Mouse (Mus musculus) lung, embryonic 16.5 days (tissue): ENCODE results near the gene Grik3. TPM values are rescaled to one million over a fixed set of nuclear protein-coding genes. Genes with fewer than 3 reads are reported as not detected.

Experiments
- ATAC-seq: fragments of 200-750 bp; cut with Nextera tagmentation; 2 replicates; pipeline ENCODE4 v1.8.0; 2017; ENCODE audit warnings: low read depth, mild to moderate bottlenecking, moderate library complexity
- H3K27ac ChIP-seq: fragments of 300-500 bp; sonication (generic); 2 replicates; pipeline ENCODE4 v1.5.1; 2014; ENCODE audit warnings: mild to moderate bottlenecking, control low read depth, low read length
- H3K27me3 ChIP-seq: fragments of 300-500 bp; sonication (generic); 2 replicates; pipeline ENCODE4 v1.6.1; 2014; ENCODE audit warnings: low read depth, low read length, mixed read lengths; ENCODE audit not compliant: control insufficient read depth, insufficient read depth
- H3K36me3 ChIP-seq: fragments of 300-500 bp; sonication (generic); 2 replicates; pipeline ENCODE4 v1.6.1; 2014; ENCODE audit warnings: low read length; ENCODE audit not compliant: control insufficient read depth, insufficient read depth
- H3K4me1 ChIP-seq: fragments of 300-500 bp; sonication (generic); replicated peaks from 2 replicates; pipeline ENCODE4 v1.6.1; 2014; ENCODE audit warnings: low read length, mixed read lengths; ENCODE audit not compliant: control insufficient read depth, insufficient read depth
- H3K4me2 ChIP-seq: fragments of 300-500 bp; sonication (generic); 2 replicates; pipeline ENCODE4 v1.6.1; 2014; ENCODE audit warnings: low read depth, low read length, control low read depth
- H3K4me3 ChIP-seq: fragments of 300-500 bp; sonication (generic); 2 replicates; pipeline ENCODE4 v1.5.1; 2014; ENCODE audit warnings: mild to moderate bottlenecking, low read length, control low read depth
- H3K9ac ChIP-seq: fragments of 300-500 bp; sonication (generic); 2 replicates; pipeline ENCODE4 v1.6.1; 2014; ENCODE audit warnings: low read length, control low read depth
- H3K9me3 ChIP-seq: fragments of 300-500 bp; sonication (generic); 2 replicates; pipeline ENCODE4 v1.6.1; 2016; ENCODE audit warnings: low read length; ENCODE audit not compliant: control insufficient read depth
- WGBS: fragments of 180-500 bp; shearing (Covaris S2); extraction: QIAGEN DNeasy Blood & Tissue Kit; methylation state at CpG from one replicate; pipeline ENCODE4 v1.1.7; 2014; 5-methylcytosine and 5-hydroxymethylcytosine counted together
- polyA plus RNA-seq: library from polyadenylated mRNA; unstranded; fragments of >200 nt; fragmentation: Nextera tagmentation; extraction: Ambion mirVana; gene quantifications from 2 replicates; pipeline ENCODE4 v1.2.1, GENCODE M21; 2015

Grik3 gene
- polyA plus RNA-seq, 1 experiment from 2014 or later: not detected

GRCm38 (mm10) chr4:125590241-125590919, 99.9 kb downstream of the Grik3 start:
- 4% methylated on average over 14 of the region's 14 CpGs for WGBS
- no peak overlapping the region for H3K4me3 ChIP-seq
- H3K4me2 ChIP-seq: no peak overlapping the region
- H3K36me3 ChIP-seq: no peaks in the 10 kb centered on the region
- H3K27ac ChIP-seq: no peak overlapping the region
- no peak overlapping the region for H3K9ac ChIP-seq
- peaks cover 3% of the 10 kb centered on the region for H3K27me3 ChIP-seq
- no peaks in the 10 kb centered on the region for H3K4me1 ChIP-seq
- peak; percentile 47 for ATAC-seq
- H3K9me3 ChIP-seq: no peaks in the 10 kb centered on the region

GRCm38 (mm10) chr4:125592663-125593062, 102.2 kb downstream of the Grik3 start:
- Histone ChIP-seq H3K9me3 (no peaks in the 10 kb centered on the region), H3K9ac (no peak overlapping the region), H3K36me3 (no peaks in the 10 kb centered on the region), H3K4me1 (no peaks in the 10 kb centered on the region), H3K4me2 (no peak overlapping the region), H3K27me3 (peaks cover 3% of the 10 kb centered on the region), H3K27ac (no peak overlapping the region), H3K4me3 (no peak overlapping the region)
- no peak for ATAC-seq
- 14% methylated on average over 4 of the region's 4 CpGs for WGBS

- H3K9ac ChIP-seq: no peak overlapping the region
- H3K36me3 ChIP-seq: no peaks in the 10 kb centered on the region
- ATAC-seq: no peak
- no peak overlapping the region for H3K4me3 ChIP-seq
- H3K27ac ChIP-seq: no peak overlapping the region
- no peak overlapping the region for H3K4me2 ChIP-seq
- H3K27me3 ChIP-seq: no peaks in the 10 kb centered on the region
- 77% methylated on average over 9 of the region's 9 CpGs for WGBS
- H3K9me3 ChIP-seq: no peaks in the 10 kb centered on the region
- H3K4me1 ChIP-seq: no peaks in the 10 kb centered on the region
Observed at GRCm38 (mm10) chr4:125595011-125595410, 104.5 kb downstream of the Grik3 start.

GRCm38 (mm10) chr4:125598677-125599076, 108.2 kb downstream of the Grik3 start:
- WGBS: 27% methylated on average over 10 of the region's 10 CpGs
- H3K27me3 ChIP-seq: no peaks in the 10 kb centered on the region
- H3K4me2 ChIP-seq: no peak overlapping the region
- H3K9me3 ChIP-seq: no peaks in the 10 kb centered on the region
- H3K4me1 ChIP-seq: no peaks in the 10 kb centered on the region
- no peak for ATAC-seq
- no peak overlapping the region for H3K27ac ChIP-seq
- no peak overlapping the region for H3K9ac ChIP-seq
- no peaks in the 10 kb centered on the region for H3K36me3 ChIP-seq
- H3K4me3 ChIP-seq: no peak overlapping the region

- ATAC-seq: no peak
- Histone ChIP-seq H3K9ac (no peak overlapping the region), H3K9me3 (no peaks in the 10 kb centered on the region), H3K4me1 (no peaks in the 10 kb centered on the region), H3K36me3 (no peaks in the 10 kb centered on the region), H3K27me3 (no peaks in the 10 kb centered on the region), H3K4me2 (no peak overlapping the region), H3K27ac (no peak overlapping the region), H3K4me3 (no peak overlapping the region)
- WGBS: 41% methylated on average over 3 of the region's 3 CpGs
Observed at GRCm38 (mm10) chr4:125599510-125600005, 109.1 kb downstream of the Grik3 start.

- ATAC-seq: no peak
- no peak overlapping the region for H3K27ac ChIP-seq
- WGBS: 46% methylated on average over 8 of the region's 8 CpGs
- H3K36me3 ChIP-seq: no peaks in the 10 kb centered on the region
- H3K9ac ChIP-seq: no peak overlapping the region
- no peaks in the 10 kb centered on the region for H3K4me1 ChIP-seq
- no peak overlapping the region for H3K4me3 ChIP-seq
- no peak overlapping the region for H3K4me2 ChIP-seq
- H3K9me3 ChIP-seq: no peaks in the 10 kb centered on the region
- H3K27me3 ChIP-seq: no peaks in the 10 kb centered on the region
Observed at GRCm38 (mm10) chr4:125600642-125601041, 110.1 kb downstream of the Grik3 start.

- no peaks in the 10 kb centered on the region for H3K4me1 ChIP-seq
- no peak for ATAC-seq
- H3K36me3 ChIP-seq: no peaks in the 10 kb centered on the region
- WGBS: 57% methylated on average over 3 of the region's 3 CpGs
- H3K27me3 ChIP-seq: no peaks in the 10 kb centered on the region
- H3K9me3 ChIP-seq: no peaks in the 10 kb centered on the region
- no peak overlapping the region for H3K4me2 ChIP-seq
- no peak overlapping the region for H3K27ac ChIP-seq
- H3K9ac ChIP-seq: no peak overlapping the region
- H3K4me3 ChIP-seq: no peak overlapping the region
Observed at GRCm38 (mm10) chr4:125601301-125601700, 110.8 kb downstream of the Grik3 start.

GRCm38 (mm10) chr4:125604494-125604893, 114.0 kb downstream of the Grik3 start:
- Histone ChIP-seq H3K9ac (no peak overlapping the region), H3K4me3 (no peak overlapping the region), H3K4me1 (no peaks in the 10 kb centered on the region), H3K36me3 (no peaks in the 10 kb centered on the region), H3K9me3 (no peaks in the 10 kb centered on the region), H3K27ac (no peak overlapping the region), H3K27me3 (no peaks in the 10 kb centered on the region), H3K4me2 (no peak overlapping the region)
- no peak for ATAC-seq
- WGBS: 53% methylated on average over 7 of the region's 7 CpGs

GRCm38 (mm10) chr4:125606147-125606546, 115.6 kb downstream of the Grik3 start:
- H3K4me2 ChIP-seq: no peak overlapping the region
- H3K4me1 ChIP-seq: no peaks in the 10 kb centered on the region
- WGBS: 77% methylated on average over 6 of the region's 6 CpGs
- no peaks in the 10 kb centered on the region for H3K27me3 ChIP-seq
- no peak for ATAC-seq
- no peaks in the 10 kb centered on the region for H3K9me3 ChIP-seq
- no peak overlapping the region for H3K9ac ChIP-seq
- H3K4me3 ChIP-seq: no peak overlapping the region
- no peaks in the 10 kb centered on the region for H3K36me3 ChIP-seq
- no peak overlapping the region for H3K27ac ChIP-seq
